Mouse (Mus musculus): Measurements from ENCODE around the gene Btbd7. TPM values are rescaled to one million over a fixed set of nuclear protein-coding genes. Genes with fewer than 3 reads are reported as not detected.

The Btbd7 gene
- 2.6 and 3.3 TPM in 2 replicates for polyA plus RNA-seq (2012; rRNA removed)

DNA sequence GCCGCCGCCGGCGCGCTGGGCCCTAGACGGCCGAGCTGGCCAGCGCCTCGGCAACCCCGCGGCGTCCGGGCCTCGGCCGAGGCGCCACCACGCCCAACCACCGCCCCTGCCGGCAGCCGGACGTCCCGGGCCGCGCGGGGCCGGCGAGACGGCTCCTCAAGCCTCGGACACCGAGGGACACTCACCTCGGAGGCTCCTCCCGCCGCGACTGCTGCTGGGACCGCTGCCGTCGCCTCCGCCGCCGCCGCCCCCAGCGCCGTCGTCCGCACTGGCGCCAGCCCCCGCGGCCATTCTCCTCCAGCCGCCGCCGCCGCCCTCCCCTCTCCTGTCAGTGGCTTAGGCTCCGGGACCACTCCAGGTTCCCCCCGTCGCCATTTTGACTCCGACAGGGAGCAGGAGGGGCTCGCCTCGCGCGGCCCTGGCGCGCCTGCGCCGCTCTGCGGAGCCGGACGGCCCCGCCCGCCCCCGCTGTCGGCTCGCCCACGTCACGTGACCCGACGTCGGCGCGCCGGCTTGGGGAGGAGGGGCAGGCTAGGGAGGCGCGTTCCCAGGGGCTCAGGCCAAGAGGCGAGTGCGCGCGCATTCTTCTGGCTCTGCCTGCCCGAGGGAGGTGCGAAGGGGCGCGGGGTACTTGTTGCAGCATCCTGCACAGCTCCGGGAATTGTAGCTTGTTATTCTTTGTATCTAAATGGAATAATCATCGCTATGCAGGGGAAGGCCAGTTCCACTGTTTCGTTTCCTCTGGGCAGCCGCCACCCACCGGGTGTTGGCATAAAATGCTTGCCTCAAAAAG, at the start of gene Btbd7:
Gene Btbd7 (minus strand): TSS at position 441 of the 793 bp plus-strand sequence.

DNA sequence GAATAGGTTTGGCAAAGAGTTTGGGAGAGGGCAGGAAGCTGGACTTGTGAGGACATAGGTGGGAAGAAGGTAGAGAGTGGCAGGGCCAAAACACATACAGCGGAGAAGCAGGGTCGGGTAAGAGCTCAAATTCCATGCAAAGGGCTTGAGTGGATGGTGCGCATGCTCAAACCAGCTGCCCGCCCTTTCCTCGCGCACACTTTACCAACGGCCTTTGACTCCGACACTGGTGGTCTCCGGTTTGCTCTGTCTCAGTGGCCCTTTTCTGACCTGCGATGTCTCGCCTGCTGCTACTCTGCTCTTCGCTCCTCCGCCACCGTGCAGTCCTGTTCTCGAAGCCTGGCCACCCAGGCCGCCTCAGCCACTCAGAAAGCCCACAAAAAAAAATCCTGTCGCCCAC, 20.8 kb upstream of the Btbd7 start, which contains the start of gene Cox8c:
Gene Cox8c (plus strand): TSS at position 226 of the 400 bp plus-strand sequence.

DNA sequence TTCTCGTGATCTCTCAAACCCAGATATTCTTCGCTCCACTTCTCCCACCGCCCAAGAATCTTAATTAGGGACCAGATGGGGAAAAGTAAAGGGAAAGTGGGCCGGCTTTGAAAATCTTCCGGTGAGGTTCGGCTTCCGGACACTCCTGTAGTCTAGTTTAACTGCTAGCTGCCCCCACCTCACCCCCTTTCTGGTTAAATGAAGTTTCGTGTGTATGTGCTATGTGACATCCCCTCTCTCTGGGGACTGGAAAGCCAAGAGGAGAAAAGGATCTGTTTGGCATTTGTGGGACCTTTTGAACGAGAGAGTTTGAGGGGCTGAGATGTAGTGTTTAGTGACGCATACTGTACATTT, 119.9 kb downstream of the Btbd7 start, which contains the start of gene Gm20604:
Gene Gm20604 (minus strand): TSS at position 270 of the 354 bp plus-strand sequence.

DNA sequence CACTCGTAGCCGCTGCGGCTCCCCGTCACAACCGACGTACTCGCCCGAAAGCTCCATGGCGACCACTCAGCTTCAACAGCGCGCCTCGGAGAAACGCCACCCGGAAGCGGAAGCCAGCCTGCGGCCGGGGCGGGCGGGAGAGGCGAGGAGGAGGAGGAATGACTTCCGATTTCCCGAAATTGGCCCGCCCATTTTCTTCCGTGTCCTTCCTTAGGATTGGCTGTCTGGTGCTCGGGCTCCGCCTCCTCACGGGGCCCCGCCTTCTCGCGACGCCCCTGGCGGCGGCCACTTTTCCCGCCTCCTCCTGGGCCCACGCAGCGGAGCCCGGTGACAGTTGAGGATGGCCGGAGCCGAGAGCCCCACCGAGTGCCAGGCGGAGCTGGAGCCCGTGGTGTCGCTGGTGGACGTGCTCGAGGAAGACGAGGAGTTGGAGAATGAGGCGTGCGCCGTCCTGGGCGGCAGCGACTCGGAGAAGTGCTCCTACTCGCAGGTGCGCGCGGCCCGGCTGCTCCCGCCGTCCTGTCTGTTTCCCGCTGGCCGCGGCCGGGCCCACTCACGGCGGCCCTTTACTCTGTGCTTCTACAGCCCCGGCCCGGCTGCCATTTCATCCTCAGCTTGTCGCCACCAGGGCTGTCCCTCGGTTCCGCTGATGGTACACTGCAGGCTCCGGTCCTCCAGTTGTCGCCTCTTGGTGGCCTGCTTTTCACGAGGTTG, 120.4 kb downstream of the Btbd7 start, which contains the start of the genes Gm28051, Gon7 and Ubr7:
Gene Gm28051 (minus strand): TSS at position 77 of the 714 bp plus-strand sequence.
Gene Gon7 (minus strand): TSS at position 115 of the 714 bp plus-strand sequence.
Gene Ubr7 (plus strand): TSS at position 279 of the 714 bp plus-strand sequence.

DNA sequence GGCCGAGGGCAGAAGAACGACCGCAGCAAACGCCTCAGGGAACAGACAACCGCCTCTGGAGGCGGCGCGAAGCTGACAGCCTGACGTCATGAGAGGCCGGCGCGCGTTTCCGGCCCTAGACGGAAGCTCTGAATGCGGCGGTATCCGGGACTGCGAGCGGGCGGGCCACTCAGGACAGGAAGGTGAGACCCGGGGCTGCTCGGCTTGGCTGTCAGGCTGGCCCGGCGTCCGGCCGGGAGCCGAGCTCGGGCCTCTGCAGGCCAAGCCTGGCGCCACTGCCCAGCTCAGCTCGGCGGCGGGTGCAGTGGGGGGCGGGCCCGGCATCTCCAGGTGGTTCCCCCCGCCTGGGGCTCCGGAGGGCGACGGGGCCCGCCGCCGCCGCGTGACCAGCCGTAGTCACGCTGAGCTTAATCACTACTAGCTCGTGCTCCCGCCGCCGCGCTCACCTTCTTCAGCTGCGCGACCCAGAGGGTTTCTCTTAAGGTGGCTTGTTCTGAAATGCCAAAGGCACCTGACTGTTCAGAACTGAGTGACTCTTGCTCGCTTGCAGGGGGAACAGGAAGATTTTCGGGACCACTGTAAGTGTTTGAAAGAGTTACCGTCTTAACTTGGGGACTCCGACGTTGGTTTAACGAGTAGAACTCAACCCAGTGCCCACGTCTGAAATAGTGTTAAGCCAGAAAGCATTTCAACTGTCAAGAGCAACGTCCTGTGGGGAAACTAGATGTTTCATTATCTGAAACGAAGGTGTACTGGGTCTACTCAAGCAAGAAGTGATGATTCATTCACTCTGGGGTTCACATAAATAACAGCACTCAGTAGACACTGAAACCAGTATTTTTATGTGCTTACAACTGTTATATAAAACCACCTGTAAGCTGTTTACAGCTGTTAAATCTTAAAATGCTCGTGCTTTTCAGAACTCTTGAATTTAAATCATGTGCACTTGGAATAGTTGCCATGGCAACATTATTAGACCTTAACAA, 134.4 kb downstream of the Btbd7 start, which contains the start of the genes Moap1 and Tmem251:
Gene Moap1 (minus strand): TSS at position 73 of the 986 bp plus-strand sequence.
Gene Tmem251 (plus strand): TSS at position 174 of the 986 bp plus-strand sequence.

Other genes starting within 250 kb of the Btbd7 start
- gene Itpk1, start 173.5 kb downstream of the Btbd7 start, polyA plus RNA-seq (2012; rRNA removed) = 44.7 and 49.4 TPM in 2 replicates
- 0.22 and 0.43 TPM in 2 replicates for gene Moap1, start 134.8 kb downstream of the Btbd7 start, polyA plus RNA-seq (2012; rRNA removed)
- gene Tmem251, start 134.7 kb downstream of the Btbd7 start, polyA plus RNA-seq (2012; rRNA removed) = 1.2 and 2.5 TPM in 2 replicates
- gene Gm28051, start 120.7 kb downstream of the Btbd7 start, polyA plus RNA-seq (2012; rRNA removed) = not detected in 2 replicates
- gene Gon7, start 120.7 kb downstream of the Btbd7 start, polyA plus RNA-seq (2012; rRNA removed) = 4.6 and 5.5 TPM in 2 replicates
- 2.2 and 3.3 TPM in 2 replicates for gene Ubr7, start 120.5 kb downstream of the Btbd7 start, polyA plus RNA-seq (2012; rRNA removed)
- 0.14 and 0.18 TPM in 2 replicates for gene Gm20604, start 119.8 kb downstream of the Btbd7 start, polyA plus RNA-seq (2012; rRNA removed)
- gene Cox8c, start 20.8 kb upstream of the Btbd7 start, polyA plus RNA-seq (2012; rRNA removed) = not detected in 2 replicates
- gene Unc79, start 70.4 kb upstream of the Btbd7 start, polyA plus RNA-seq (2012; rRNA removed) = 0.09 and 1.6 TPM in 2 replicates